Mouse (Mus musculus): ENCODE measurements around the gene Tubb2a. TPM values are rescaled to one million over a fixed set of nuclear protein-coding genes. Genes with fewer than 3 reads are reported as not detected.

The Tubb2a gene
- polyA plus RNA-seq, 1 experiment from 2014 or later: 68.2 TPM

- Histone ChIP-seq H3K27me3 (ENCODE audit: control insufficient read depth, insufficient read depth, low read depth, low read length) (no peaks in the 10 kb centered on the region), H3K4me2 (ENCODE audit: low read depth, low read length) (peak overlapping the region; percentile 72), H3K4me3 (ENCODE audit: low read depth, low read length) (peak overlapping the region; percentile 79), H3K27ac (ENCODE audit: low read length) (peak overlapping the region; percentile 62; the same call in 1 of the 2 replicates), H3K9me3 (replicated peaks; ENCODE audit: control insufficient read depth, low read length) (no peaks in the 10 kb centered on the region), H3K4me1 (ENCODE audit: control insufficient read depth, low read depth, low read length) (peaks cover 7% of the 10 kb centered on the region), H3K9ac (ENCODE audit: low read depth, low read length) (peak overlapping the region; percentile 87), H3K36me3 (ENCODE audit: control insufficient read depth, insufficient read depth) (no peaks in the 10 kb centered on the region)
- no peak for ATAC-seq (ENCODE audit: low read depth)
- WGBS (ENCODE audit: insufficient replicate concordance): 38% methylated on average over 5 of the region's 5 CpGs
Observed at GRCm38 (mm10) chr13:34038056-34038432, 39.8 kb downstream of the Tubb2a start.

- Histone ChIP-seq H3K36me3 (ENCODE audit: control insufficient read depth, insufficient read depth) (peaks cover 3% of the 10 kb centered on the region), H3K9me3 (replicated peaks; ENCODE audit: control insufficient read depth, low read length) (no peaks in the 10 kb centered on the region), H3K4me3 (ENCODE audit: low read depth, low read length) (peak within 1 kb of the TSS; percentile 79), H3K4me2 (ENCODE audit: low read depth, low read length) (peak within 1 kb of the TSS; percentile 72), H3K4me1 (ENCODE audit: control insufficient read depth, low read depth, low read length) (peaks cover 11% of the 10 kb centered on the region), H3K27ac (ENCODE audit: low read length) (peak within 1 kb of the TSS; percentile 62), H3K9ac (ENCODE audit: low read depth, low read length) (peak within 1 kb of the TSS; percentile 87), H3K27me3 (ENCODE audit: control insufficient read depth, insufficient read depth, low read depth, low read length) (no peaks in the 10 kb centered on the region)
- under 1% methylated on average over 37 of the region's 37 CpGs for WGBS (ENCODE audit: insufficient replicate concordance)
- peak; percentile 88 for ATAC-seq (ENCODE audit: low read depth)
Observed at GRCm38 (mm10) chr13:34037172-34038055, 40.4 kb downstream of the Tubb2a start, which contains the start of gene Bphl. Gene Bphl, plus strand, starts transcription at chr13:34037597.

- peaks cover 3% of the 10 kb centered on the region for H3K36me3 ChIP-seq (ENCODE audit: control insufficient read depth, insufficient read depth)
- peaks cover 14% of the 10 kb centered on the region for H3K4me1 ChIP-seq (ENCODE audit: control insufficient read depth, low read depth, low read length)
- H3K27me3 ChIP-seq (ENCODE audit: control insufficient read depth, insufficient read depth, low read depth, low read length): no peaks in the 10 kb centered on the region
- H3K4me2 ChIP-seq (ENCODE audit: low read depth, low read length): peak overlapping the region; percentile 72
- ATAC-seq (ENCODE audit: low read depth): no peak
- no peak overlapping the region for H3K4me3 ChIP-seq (ENCODE audit: low read depth, low read length)
- H3K9ac ChIP-seq (ENCODE audit: low read depth, low read length): no peak overlapping the region; the same call in 1 of the 2 replicates
- H3K9me3 ChIP-seq (replicated peaks; ENCODE audit: control insufficient read depth, low read length): no peaks in the 10 kb centered on the region
- 75% methylated on average over 5 of the region's 5 CpGs for WGBS (ENCODE audit: insufficient replicate concordance)
- H3K27ac ChIP-seq (ENCODE audit: low read length): no peak overlapping the region
Observed at GRCm38 (mm10) chr13:34036726-34037125, 41.1 kb downstream of the Tubb2a start.

- Histone ChIP-seq H3K27me3 (ENCODE audit: control insufficient read depth, insufficient read depth, low read depth, low read length) (no peaks in the 10 kb centered on the region), H3K4me3 (ENCODE audit: low read depth, low read length) (no peak overlapping the region), H3K27ac (ENCODE audit: low read length) (no peak overlapping the region), H3K36me3 (ENCODE audit: control insufficient read depth, insufficient read depth) (peaks cover 3% of the 10 kb centered on the region), H3K4me1 (ENCODE audit: control insufficient read depth, low read depth, low read length) (peaks cover 17% of the 10 kb centered on the region), H3K9me3 (replicated peaks; ENCODE audit: control insufficient read depth, low read length) (no peaks in the 10 kb centered on the region), H3K4me2 (ENCODE audit: low read depth, low read length) (no peak overlapping the region), H3K9ac (ENCODE audit: low read depth, low read length) (no peak overlapping the region)
- WGBS (ENCODE audit: insufficient replicate concordance): 84% methylated on average over 3 of the region's 3 CpGs
- no peak for ATAC-seq (ENCODE audit: low read depth)
Observed at GRCm38 (mm10) chr13:34035424-34035823, 42.4 kb downstream of the Tubb2a start.

GRCm38 (mm10) chr13:34032041-34032440, 45.8 kb downstream of the Tubb2a start:
- peaks cover 14% of the 10 kb centered on the region for H3K4me1 ChIP-seq (ENCODE audit: control insufficient read depth, low read depth, low read length)
- ATAC-seq (ENCODE audit: low read depth): peak; percentile 64
- H3K4me3 ChIP-seq (ENCODE audit: low read depth, low read length): no peak overlapping the region
- whole genome bisulfite sequencing (ENCODE audit: insufficient replicate concordance): 34% methylated on average over 2 of the region's 2 CpGs
- H3K9me3 ChIP-seq (replicated peaks; ENCODE audit: control insufficient read depth, low read length): no peaks in the 10 kb centered on the region
- H3K9ac ChIP-seq (ENCODE audit: low read depth, low read length): no peak overlapping the region
- H3K36me3 ChIP-seq (ENCODE audit: control insufficient read depth, insufficient read depth): peaks cover 9% of the 10 kb centered on the region
- H3K27me3 ChIP-seq (ENCODE audit: control insufficient read depth, insufficient read depth, low read depth, low read length): no peaks in the 10 kb centered on the region
- H3K27ac ChIP-seq (ENCODE audit: low read length): peak overlapping the region; percentile 19; the same call in 1 of the 2 replicates
- no peak overlapping the region for H3K4me2 ChIP-seq (ENCODE audit: low read depth, low read length)

Other genes with a start within 250 kb of the Tubb2a start
- not detected in 2 replicates for gene Serpinb6e, start 234.6 kb downstream of the Tubb2a start, polyA plus RNA-seq (2015; fragmentation: Nextera tagmentation; extraction: Ambion mirVana)
- not detected in 2 replicates for gene Serpinb6c, start 172.3 kb downstream of the Tubb2a start, polyA plus RNA-seq (2015; fragmentation: Nextera tagmentation; extraction: Ambion mirVana)
- gene Nqo2, start 113.3 kb downstream of the Tubb2a start, polyA plus RNA-seq (2015; fragmentation: Nextera tagmentation; extraction: Ambion mirVana): 26.1 and 28.2 TPM in 2 replicates
- 10.3 and 10.5 TPM in 2 replicates for gene Ripk1, start 75.6 kb downstream of the Tubb2a start, polyA plus RNA-seq (2015; fragmentation: Nextera tagmentation; extraction: Ambion mirVana)
- gene Serpinb6a, start 75.2 kb downstream of the Tubb2a start, polyA plus RNA-seq (2015; fragmentation: Nextera tagmentation; extraction: Ambion mirVana): 15.9 and 17.2 TPM in 2 replicates
- gene Bphl, start 40.4 kb downstream of the Tubb2a start, polyA plus RNA-seq (2015; fragmentation: Nextera tagmentation; extraction: Ambion mirVana): 57.9 and 62.6 TPM in 2 replicates
- 0.68 and 1.0 TPM in 2 replicates for gene Tubb2b, start 52.5 kb upstream of the Tubb2a start, polyA plus RNA-seq (2015; fragmentation: Nextera tagmentation; extraction: Ambion mirVana)
- gene Psmg4, start 85.0 kb upstream of the Tubb2a start, polyA plus RNA-seq (2015; fragmentation: Nextera tagmentation; extraction: Ambion mirVana): 27.1 and 27.4 TPM in 2 replicates

Measured in liver, embryonic 16.5 days (tissue).